Mouse (Mus musculus) myocyte (in vitro differentiated cells): Measurements from ENCODE around the gene Hilpda.

ENCODE experiments used
- CEBPB ChIP-seq: IDR thresholded peaks from 2 replicates; pipeline ENCODE4 v1.6.1; 2011; ENCODE audit warnings: mild to moderate bottlenecking, moderate library complexity; ENCODE audit not compliant: poor library complexity, insufficient read depth, severe bottlenecking
- E2F4 ChIP-seq: IDR thresholded peaks from one replicate; pipeline ENCODE4 v1.6.1; 2011; ENCODE audit warnings: mild to moderate bottlenecking, control low read depth, moderate library complexity; ENCODE audit not compliant: insufficient read depth
- MAX ChIP-seq: IDR thresholded peaks from one replicate; pipeline ENCODE4 v1.6.1; 2011; ENCODE audit warnings: low read depth, mild to moderate bottlenecking, control low read depth
- MYOD1 ChIP-seq, 3 experiments: IDR thresholded peaks; one replicate each; pipeline ENCODE4 v1.6.1; 2011; ENCODE audit warnings: control low read depth in 2 of 3, low read depth in 2 of 3, mild to moderate bottlenecking in 2 of 3, moderate library complexity in 1 of 3; ENCODE audit not compliant: insufficient read length in 2 of 3, control insufficient read depth in 1 of 3
- POLR2A ChIP-seq: IDR thresholded peaks from one replicate; pipeline ENCODE4 v1.6.1; 2011; ENCODE audit warnings: low read depth, mild to moderate bottlenecking, control low read depth, moderate library complexity; ENCODE audit not compliant: insufficient read length
- POLR2AphosphoS2 ChIP-seq: IDR thresholded peaks from one replicate; pipeline ENCODE4 v1.6.1; 2011; ENCODE audit warnings: low read depth, control low read depth; ENCODE audit not compliant: insufficient read length
- REST ChIP-seq: IDR thresholded peaks from one replicate; pipeline ENCODE4 v1.6.1; 2011; ENCODE audit warnings: mild to moderate bottlenecking, control low read depth, moderate library complexity; ENCODE audit not compliant: insufficient read depth, insufficient read length
- SRF ChIP-seq: IDR thresholded peaks from one replicate; pipeline ENCODE4 v1.6.1; 2011; ENCODE audit warnings: low read depth; ENCODE audit not compliant: control insufficient read depth, insufficient read length
- TCF12 ChIP-seq: IDR thresholded peaks from one replicate; pipeline ENCODE4 v1.6.1; 2011; ENCODE audit warnings: mild to moderate bottlenecking, control low read depth; ENCODE audit not compliant: poor library complexity, insufficient read depth, severe bottlenecking
- USF1 ChIP-seq: IDR thresholded peaks from one replicate; pipeline ENCODE4 v1.6.1; 2011; ENCODE audit warnings: low read depth, mild to moderate bottlenecking, control low read depth, moderate library complexity

DNA sequence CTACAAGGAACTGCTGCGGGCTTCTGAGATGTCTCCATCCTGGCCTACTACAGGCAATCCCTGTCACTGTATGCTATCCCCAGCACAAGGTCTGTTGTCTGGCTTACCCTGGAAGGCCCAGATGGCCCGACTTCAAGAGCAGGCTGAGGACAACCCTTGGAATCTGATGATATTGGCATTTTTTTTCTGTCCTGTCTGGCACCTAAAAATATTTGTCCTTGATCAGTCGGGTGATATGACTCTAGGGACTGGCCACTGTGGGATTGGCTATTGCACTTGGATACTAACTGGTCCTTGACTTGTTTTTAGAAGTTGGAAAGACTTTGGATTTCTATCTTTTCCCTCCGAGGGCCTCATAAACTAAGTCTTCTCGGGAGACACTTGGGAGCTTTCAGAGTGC, 10.5 kb upstream of the Hilpda start:
- TF ChIP-seq SRF (no peak), POLR2A (no peak), MAX (no peak), E2F4 (no peak), POLR2AphosphoS2 (no peak), TCF12 (no peak), USF1 (no peak), MYOD1 (IDR thresholded peaks at IDR 0.05; ENCODE audit: control insufficient read depth in 1 of 3, insufficient read length in 2 of 3, low read depth in 2 of 3) (no peak), REST (no peak), CEBPB (no peak)
